Mouse (Mus musculus): ENCODE measurements around the gene Zbtb9.

- no peak for TF ChIP-seq TAL1 (IDR thresholded peaks at IDR 0.05; ENCODE audit: low read length)
- no peak for TF ChIP-seq GATA1 (IDR thresholded peaks at IDR 0.05; ENCODE audit: low read length)
Observed at GRCm38 (mm10) chr17:26971247-26971905, 1.6 kb upstream of the Zbtb9 start.

Measured in erythroblast, embryonic 14.5 days (primary cell).